Mouse (Mus musculus) adrenal gland, postnatal 36 days (tissue): ENCODE data around the gene Prr5l. TPM values are rescaled to one million over a fixed set of nuclear protein-coding genes. Genes with fewer than 3 reads are reported as not detected.

Source experiments
- DNase-seq, 2 experiments: peaks; one replicate each; pipeline ENCODE4 v3.0.0; 2021; ENCODE audit warnings: mixed read lengths in 1 of 2
- total RNA-seq, 2 experiments: library from RNA; stranded (reverse); gene quantifications; 2 replicates each; pipeline ENCODE4 v1.2.3; 2021

Gene Prr5l
- total RNA-seq, 2 experiments from 2014 or later, result 4.5 to 5.2 TPM

DNA sequence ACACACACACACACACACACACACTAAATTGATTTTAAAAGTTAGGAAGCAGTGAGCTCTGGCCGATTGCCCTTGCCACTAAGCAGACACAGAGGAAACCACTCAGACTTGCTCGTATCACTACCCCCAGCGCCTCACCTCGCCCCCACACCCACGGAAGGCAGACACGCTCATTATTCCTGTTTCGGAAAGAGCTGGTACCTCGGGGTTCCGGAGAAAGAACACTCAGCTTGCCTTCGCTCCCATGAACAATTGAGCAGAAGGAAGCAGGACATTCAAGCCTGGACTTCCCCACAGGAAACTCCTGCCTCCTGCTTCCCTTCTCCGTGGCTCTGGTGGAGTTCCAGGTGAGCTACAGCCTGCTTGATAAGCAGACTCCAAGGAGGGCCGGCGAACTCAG, 60.0 kb downstream of the Prr5l start:
- DNase-seq, result peak; percentile 30 to 46

DNA sequence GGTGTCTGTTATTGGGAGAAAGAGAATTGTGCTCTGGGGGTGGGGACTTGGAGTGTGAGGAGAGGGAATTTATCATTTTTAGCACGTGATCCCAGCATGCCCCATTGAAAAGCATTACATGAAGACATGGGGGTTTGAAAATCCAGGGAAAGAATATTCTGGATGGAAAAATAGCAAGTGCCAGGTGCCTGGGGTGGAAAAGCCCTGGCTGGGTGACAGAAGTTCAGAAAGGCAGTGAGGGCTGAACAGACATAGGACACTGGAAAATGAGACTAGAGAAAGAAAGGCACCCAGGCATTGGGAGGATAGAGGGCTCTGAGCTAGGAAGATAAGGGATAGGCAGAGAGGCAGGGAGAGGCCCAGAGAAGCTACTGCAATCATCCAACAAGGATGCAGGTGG, 62.0 kb downstream of the Prr5l start:
- DNase-seq, result no peak

DNA sequence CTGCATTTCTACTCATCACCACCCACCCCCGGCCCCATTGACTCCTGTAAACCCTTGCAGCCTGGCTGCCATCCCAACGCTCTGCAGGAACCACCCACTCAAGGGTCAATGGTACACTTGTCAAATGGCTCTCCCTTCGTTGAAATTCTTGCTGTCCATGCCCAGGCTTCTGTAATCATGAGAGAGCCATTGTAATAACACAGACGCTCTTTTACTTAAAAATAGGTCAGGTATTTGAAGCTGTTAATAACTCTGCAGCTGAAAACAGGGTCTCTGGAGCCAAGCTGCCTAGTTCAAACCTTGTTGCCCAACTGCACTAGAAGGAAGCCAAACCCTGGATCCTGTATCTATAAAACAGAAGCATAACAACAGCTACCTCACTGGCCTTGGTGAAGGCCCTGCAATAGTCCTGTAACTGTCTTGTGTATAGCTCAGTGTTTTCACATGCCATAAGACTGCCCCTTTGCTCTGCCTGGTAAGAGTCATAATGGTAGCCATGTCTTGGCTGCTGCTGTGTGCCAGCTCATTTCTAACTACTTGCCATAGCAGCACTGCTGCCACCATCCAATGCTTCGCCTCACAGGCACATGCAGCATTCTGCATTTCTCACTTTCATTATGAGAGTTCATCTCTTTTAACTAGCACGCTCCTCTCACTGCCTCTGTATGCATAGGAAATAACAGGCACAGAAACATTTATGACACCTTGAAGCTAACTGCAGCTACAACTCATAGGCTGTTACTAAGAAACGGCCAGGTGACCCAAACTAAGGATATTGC, 63.7 kb downstream of the Prr5l start:
- no peak for DNase-seq

DNA sequence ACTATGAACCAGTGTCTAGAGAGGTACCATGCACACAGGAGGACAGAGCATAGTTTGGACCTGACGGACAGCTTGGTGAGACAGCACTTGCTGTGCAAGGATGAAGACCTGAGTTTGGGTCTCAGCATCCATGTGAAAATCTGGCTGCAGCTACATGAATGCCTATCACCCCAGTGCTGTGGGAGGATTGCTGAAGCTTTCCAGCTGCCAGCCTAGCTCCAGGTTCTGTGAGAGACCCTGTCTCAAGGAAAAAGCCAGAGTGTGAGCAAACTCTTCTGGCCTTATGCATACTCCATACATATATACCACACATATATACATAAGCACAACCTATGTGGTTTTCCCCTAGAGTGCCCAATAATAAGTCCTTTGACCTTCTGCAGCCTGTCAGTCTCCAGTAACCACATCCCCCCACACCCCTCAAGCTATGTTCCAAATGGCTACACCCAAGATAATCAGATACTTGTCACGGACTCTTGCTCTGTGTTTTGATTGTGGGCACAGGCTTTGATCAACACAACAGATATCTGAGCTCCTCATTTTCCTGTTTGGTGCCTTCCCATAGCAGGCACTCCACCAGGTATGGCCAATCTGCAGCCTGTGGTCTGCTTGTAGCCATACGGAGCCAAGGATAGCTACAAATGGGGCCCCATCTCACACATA, 66.0 kb downstream of the Prr5l start:
- DNase-seq, result no peak

DNA sequence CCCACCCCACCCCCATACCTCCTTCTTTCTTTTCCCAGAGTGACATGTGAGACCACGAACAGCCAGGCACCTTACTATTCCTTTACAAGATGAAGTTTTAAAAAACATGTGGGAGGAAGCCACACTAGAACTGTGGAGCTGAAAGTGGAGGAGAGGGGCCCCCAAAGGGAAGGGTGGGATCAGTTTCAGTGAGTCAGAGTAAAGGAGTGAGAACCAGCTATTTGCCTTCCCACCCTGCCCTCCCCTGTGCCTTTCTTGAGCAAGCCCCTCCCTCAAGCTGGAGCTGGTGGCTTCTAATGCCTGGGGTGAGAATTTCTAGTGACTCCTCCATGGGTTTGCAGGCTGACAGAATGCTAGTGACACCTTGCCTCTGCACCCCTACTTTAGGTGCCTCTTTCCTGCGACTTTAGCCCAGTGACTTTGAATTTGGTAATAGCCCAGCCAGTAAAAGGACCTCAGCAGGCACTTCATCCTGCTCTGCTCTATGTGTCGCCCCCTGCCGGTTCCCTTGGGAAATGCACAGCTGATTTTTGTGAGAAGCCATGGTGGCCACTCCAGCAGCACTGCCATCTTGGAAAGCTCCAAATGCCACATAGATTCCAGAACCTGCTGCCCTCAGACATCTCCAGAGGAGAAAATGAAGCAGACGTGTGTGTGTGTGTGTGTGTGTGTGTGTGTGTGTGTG, 67.4 kb downstream of the Prr5l start:
- peak; percentile 42 to 53 for DNase-seq

DNA sequence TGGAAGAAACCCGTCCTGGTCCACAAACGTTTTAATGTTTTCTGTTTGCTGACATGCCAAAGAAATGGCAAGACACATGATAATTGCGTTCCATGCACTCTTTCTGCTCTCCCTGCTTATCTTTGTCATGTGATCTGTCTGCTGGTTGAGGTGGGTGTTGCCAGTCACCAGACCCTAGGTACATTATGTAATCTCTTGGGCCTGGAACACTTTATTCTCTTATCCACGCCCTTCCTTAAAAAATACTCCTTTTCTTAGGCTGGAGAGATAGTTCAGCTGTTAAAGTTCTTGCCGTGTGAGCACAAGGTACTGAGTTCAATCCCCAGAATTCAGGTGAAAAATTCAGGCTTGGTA, 68.6 kb downstream of the Prr5l start:
- DNase-seq, result no peak

DNA sequence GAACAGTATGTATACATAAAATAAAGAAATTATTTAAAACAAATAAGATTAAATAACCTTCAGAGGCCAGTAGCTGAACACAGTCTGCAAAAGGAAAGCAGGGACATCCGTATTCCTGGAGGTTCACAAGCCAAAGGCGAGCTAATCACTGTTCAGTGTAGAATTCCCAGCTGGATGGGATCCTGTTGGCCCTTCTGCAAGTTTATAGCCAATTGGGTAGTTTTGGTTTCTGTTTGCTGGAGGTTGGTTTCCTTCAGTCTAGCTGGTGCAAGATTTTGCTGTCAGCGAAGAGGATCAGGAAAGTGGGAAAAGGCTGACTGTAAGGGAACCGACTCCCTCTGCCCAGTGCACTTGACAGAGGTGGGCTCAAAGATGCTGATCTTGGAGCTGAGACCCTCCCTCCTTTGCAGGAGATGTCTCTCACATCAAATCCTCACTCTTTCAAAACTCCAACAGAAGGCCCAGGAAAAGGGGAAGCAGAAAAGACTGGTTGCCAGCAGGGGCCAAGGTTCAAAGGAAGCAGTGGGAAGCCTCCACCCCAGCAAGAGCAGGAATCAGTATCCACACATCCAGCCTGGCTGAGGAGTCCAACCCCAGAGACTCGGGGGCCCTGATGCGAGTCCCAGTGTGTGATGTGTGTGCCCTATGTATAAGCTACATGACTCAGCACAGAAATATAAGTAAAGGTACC, 69.1 kb downstream of the Prr5l start:
- DNase-seq, result peak in 1 of 2 experiments; percentile 32

DNA sequence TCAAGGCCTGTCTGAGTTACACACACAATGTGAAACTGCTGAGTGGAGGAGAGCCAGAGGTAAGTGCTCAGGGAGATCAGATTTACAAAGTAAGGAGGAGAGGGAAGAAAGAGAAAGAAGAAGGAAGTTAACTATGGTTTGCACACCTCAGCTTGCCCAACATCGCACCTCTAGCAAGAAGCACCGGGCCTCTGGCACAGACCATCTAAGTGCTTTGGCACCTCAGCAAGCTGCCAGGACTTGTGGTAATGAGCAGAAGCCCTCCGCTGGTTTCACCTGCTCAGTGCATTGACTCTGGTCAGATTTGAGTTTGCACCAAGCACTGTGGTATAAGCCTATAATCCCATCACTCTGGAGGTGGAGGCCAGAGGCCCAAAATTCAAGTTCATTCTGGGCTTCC, 70.9 kb downstream of the Prr5l start:
- no peak for DNase-seq

DNA sequence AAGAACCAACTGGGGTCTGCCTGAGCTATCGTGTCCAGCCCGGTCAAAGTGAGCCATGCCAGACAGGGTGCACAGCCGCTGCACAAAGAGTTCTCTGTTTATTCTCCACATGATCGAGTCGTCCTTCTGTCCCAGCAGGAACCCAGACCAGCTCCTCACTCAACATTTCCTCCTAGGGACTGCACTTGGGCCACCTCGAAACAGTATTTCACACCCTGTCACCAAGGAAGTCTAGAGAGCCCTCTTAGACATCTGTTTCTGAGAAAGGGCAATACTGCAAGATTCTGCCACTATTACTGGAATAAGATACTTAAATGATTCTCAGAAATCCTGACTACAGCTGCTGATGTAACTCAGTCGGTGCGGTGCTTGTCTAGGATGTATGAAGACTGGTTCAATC, 72.1 kb downstream of the Prr5l start:
- DNase-seq, result no peak

DNA sequence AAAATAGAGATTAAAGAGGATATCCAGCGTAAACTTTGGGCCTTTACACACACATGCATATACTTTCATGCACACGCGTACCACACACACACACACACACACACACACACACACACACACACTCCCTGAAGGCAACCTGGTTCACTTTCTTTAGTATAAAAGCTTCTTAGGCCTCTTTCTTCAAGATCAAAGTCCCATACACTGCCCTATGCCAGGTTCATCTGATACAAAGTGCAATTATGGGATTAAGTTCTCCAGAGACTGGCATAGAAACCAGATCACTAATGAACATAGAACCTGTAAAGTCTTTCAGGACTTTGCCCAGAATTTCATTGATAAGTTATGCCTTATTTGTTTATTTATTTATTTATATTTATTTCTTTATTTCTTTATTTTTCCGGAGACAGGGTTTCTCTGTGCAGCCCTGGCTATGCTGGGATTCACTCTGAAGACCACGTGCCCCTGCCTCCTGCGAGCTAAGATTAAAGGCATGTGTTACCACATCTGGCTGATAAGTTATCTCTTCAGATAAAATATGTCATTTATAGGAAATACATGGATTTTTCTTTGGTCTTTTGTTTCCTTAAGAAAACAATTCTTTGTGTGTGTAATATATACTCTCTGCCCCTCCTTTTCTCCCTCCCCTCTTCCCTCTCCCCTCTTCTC, 73.1 kb downstream of the Prr5l start:
- no peak for DNase-seq

DNA sequence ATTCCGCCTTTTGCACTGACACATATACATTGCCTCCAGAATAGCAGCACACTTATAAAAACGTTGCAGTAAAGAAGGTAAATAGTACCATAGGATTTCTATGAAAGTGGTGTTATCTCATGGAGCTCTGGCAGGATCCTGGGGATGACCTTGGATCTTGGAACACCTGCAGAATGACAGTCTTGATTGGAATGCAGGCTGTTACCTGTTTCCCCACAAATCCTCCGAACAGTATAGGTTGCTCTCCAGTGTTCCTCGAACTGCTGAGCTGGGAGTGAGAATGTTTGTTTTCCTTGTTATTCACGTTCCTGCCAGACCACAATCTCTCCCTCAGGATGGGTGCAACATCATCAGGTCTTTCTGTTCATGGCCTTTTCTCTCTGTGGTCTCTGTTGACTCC, 75.1 kb downstream of the Prr5l start:
- DNase-seq, result no peak

DNA sequence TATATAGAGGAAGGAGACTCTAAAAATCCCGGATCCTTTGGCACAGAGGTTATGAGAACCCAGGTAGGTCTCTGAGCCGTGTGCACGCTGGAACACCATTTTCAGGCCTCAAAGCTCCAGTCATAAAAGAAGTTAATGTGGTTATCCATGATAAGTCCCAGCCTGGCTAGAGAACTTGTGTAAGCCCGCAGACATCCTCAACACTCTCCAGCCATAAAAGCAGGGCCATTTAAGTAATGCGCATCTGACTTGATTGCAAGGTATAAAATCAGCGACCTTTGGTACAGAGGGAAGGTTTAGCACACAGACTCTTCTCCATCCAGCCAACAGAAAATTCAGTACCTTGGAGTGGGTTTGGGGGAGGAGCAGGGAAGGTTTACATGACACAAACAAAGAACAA, 80.6 kb downstream of the Prr5l start:
- DNase-seq, result no peak

DNA sequence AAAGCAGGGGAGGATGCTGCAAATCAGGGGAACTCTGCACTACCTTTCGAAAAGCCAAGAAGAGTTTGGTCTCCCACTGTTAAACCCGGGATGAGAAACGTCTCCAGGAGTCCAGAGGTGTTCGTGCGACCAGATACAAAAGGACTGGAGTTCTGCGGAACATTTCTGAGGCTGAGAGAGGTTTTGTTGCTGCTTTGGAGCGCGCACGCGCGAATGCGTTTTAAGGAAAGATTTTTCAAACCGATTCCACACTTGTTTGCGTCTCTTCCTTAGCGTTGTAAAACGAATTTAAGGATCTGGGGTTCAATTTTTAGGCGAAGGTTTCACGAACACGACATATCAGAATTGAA, 85.0 kb downstream of the Prr5l start:
- DNase-seq, result peak in 1 of 2 experiments; percentile 26

DNA sequence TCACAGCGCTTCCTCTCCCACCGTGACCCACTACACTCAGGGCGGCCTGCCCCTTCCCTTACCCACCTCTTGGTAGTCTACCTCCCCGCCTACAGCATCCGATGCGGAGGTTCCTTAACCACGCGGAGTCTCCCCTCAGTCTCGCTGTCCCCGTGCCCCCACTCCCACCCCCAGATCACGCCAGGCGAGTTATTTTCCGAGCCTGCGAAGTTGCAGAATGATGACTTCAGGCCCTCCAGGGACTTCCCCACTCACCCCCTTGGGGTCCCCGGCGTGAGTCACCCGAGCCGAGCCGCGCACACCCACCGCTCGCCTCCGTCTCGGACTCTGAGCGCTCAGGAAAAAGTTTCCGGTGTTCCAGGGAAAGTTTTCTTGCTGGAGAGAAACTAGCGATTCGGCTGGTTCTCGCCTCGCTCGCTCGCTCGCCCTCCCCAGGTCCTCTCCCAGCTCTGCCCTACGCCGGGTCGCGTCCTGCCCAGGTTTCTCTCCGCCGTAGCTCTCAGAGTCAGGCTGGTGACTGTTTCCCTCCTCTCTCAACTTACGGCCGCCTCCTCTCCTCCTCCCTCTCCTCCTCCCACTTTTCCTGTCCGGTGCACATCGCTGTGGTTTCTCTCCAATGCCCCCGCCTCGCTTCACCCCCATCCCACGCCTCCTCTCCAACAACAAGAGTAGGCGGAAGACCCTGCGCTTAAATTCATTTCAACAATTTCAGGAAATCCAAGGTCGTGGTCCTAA, 85.5 kb downstream of the Prr5l start:
- DNase-seq, result peak; percentile 42 to 57

DNA sequence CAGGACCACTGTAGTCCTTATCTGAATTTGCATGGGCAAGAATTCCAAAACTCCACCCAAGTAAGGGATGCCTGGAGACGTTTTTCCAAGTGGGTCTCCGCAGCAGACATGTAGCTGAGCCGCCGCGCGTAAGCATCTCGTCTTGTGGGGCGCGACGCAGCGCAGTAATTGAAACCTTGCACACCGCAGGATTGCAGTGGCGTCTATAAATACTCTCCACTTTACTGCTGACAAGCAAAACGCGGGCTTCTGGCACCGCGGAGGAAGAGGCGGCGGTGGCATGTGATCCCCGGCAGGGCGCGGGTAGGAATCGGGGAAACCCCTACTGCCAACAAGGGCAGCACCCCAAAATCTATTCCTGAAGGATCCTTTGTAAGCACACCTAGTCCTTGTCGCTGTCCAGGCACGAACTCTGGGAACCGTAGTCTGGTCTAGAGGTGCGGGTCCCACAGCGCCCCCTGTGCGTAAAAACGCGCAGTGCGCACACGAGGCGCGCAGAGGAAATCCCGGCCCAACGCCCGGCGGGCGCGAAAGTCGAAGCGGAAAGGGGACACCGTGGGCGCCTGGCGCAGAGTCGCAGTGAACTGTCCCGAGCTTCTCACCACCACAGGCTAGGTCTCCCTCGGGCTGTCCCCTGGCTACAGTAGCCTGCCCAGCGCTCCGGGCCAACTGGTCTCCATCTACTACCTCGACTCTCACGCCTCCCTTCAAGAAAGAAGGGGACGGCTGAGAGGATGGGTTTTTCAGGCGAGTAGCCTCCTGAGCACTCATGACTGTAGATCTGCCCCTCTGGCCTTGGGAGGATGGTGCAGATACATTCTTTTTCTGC, 86.3 kb downstream of the Prr5l start:
- peak; percentile 77 to 83 for DNase-seq

DNA sequence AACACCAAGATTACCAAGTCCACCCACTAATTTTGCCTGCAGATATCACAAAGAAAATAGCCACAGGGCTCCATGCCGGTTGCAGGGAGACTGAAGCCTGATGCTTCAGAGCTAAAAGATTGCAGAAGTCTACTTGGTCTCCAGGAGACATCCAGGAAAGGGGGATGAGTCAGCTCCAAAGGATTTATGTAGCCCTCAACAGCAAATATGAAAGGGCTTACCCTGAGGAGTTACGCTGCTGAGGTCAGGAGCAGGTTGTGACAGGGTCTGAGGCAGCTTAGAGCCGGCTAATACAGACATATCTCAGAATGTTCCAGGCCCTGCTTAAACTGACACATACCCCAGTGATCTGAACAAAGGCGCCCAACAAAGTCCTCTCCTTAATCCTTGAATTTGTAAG, 90.7 kb downstream of the Prr5l start:
- no peak for DNase-seq

DNA sequence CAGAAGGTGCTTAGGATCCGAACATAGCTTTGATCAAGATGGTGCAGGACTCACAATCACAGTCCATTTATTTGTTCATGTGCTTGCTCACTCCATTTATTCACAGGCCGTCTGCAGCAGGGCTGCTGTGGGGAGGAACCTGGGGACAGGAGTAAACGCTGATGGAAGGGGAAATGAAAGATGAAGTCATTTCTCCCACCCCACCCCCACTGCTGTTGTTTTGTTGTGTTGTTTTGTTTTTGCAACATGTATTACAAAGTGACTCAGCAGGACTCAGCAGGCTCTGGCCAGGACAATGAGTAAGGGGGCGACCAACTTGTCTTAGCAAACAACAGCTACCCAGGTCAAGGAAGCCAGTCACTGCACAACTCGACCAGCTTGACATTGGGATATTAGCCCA, 99.6 kb downstream of the Prr5l start:
- no peak for DNase-seq

DNA sequence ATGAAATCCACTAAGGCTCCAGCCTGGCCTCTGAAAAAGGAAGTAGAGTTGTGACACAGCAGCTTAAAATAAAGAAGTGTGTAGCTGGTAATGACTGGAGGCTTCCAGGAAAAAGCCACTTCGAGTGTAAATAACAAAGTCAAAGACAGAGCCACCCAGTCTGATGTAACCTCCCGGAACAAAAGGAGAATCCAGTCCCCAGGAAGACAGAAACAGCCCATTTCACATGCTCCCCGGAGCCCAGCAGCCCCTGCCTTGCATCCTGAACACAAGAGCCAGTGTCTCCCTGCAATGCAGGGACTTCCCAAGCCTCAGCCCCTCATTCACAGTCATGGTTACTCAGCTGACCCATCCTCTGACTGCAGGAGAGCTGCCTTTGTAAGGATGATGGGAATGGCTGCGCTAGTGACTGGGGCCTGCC, 101.5 kb downstream of the Prr5l start:
- DNase-seq, result no peak

DNA sequence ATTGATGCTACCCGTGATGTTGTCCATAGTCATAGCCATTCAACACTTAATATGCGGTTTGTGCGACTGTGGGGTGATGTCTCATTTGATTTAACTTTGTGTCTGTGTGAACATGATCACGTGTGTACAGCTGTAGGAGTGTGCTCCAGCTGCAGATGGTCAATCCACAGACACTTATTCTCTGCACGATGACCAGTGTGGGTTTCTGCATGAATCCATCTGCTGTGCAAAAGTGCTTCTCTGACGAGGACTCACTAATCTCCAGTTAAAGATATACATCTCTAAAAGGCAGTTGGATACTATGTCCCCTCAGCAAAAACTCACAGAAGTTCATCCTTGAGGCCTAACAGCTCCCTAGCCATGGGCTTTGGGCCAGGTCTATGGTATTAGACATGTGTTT, 104.7 kb downstream of the Prr5l start:
- no peak for DNase-seq

DNA sequence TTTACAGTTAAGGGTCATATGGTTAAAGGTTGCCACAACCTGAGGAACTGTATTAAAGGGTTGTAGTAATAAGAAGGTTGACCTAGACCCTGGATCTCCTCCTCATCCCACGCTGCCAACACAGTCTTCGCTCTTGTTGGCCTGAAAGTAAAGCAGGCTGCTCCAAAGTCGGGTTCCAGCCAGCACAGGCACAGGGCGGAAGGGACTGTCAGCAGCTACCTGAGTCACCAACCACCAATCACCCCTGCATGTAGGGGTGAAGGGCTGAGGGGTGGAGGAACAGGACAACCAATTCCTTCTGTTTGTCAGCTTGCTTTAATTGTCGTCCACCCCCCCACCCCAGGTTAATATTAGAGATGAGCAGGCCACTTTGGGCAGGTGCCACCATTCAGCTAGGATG, 119.3 kb downstream of the Prr5l start:
- no peak for DNase-seq

DNA sequence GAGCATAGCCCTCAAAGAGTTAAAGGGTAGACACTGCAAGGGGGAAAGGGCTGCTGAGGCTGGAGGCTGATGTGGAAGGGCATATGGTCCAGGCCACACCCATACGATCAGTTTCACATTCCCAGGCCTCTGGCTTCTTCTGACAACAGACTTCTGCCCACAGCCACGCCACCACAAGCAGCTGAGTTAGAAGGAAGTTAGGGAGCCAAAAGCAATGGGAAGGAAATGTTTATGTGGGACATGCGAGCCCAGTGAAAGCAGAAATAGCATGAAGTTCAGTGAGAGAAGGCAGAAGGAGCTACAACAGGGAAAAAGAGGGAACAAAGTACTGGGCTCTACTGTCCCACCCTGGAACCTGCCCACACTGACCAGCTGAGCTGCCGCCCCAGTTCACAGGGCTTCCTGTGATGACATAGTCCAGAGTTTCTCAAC, 119.9 kb downstream of the Prr5l start:
- no peak for DNase-seq
